Mouse (Mus musculus) CH12F3 (cell line): ENCODE measurements around the gene Col6a1.

Source experiments
- in situ Hi-C: fragments of 300-500 bp; cut with MboI; formaldehyde crosslinking; loops from 2 replicates; pipeline ENCODE4 v1.14.3; 2020; ENCODE audit warnings: low sequenced_read_pairs

Gene Col6a1

DNA sequence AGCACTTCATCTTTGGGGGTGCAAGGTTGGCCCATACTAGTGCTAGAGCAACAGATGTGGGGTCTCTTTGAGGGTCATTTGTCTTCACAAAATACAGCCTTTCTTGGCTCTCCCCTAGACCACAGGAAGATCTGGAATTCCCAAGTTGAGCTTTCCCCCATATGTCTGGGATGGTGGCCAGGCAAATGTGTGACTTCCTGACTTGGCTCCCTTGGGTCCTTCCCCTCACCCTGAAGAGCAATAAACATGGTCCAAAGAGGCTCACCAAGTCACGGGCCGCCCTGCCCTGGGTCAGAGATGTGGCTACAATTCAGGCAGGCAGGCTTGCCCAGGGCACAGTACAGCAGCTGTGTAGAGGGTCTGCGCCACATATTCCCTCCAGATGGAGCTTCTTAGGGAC lies 44.1 kb downstream of the Col6a1 start:
- in situ Hi-C loops: no loop called here

DNA sequence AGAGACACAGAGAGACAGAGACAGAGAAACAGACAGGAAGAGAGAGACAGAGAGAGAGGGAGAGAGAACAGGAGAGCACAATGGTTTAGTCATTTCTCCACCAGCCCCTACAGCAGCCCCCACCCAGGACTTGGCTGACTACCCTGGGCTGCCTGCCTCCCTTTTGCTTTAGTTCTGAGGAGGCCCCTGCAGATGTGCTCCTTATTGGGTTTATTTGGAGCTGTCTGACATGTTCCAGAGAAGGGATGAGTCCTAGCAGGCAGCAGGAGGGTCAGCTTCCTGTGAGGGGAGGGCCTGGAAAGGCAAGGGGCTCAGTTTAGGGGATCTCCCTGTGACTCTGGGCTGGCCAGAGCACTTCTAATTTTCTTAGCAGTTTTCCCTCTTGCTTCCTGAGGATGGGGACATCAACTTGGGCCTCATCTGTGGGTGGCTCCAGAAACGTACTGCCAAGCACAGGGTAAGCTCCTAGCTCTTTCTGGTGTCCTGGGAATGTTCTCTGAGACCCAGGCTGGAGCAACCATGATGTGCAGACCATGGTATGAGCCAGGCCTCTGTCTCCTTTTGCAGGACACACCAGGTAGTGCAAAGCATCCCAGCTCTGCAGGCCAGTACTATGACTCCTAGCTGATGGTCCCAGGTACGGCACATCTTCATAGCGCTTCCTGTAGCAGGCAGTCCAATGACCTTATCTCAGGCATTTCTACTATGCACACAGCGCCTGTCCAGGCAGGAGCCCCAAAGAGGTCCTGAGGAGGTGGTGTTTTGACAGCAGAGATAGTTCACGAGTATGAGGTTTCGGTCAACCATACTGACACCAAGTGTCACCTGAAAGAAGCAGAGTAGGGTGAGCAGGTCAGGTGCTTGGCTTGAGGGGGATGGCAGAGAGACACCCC lies 45.0 kb downstream of the Col6a1 start:
- in situ Hi-C loops: no loop called here

GRCm38 (mm10) chr10:76678122-76678521 lies 47.8 kb downstream of the Col6a1 start:
- in situ Hi-C loops: no loop called here

- in situ Hi-C loops: no loop called here
These were observed 50.7 kb downstream of the Col6a1 start for GRCm38 (mm10) chr10:76675268-76675667.

GRCm38 (mm10) chr10:76674581-76674980 lies 51.4 kb downstream of the Col6a1 start:
- in situ Hi-C loops: no loop called here

- in situ Hi-C loops: no loop called here
These were observed 54.0 kb downstream of the Col6a1 start for GRCm38 (mm10) chr10:76671939-76672338.

GRCm38 (mm10) chr10:76668947-76669284 lies 57.1 kb downstream of the Col6a1 start:
- in situ Hi-C loops: no loop called here

- in situ Hi-C loops: no loop called here
These were observed 57.6 kb downstream of the Col6a1 start for GRCm38 (mm10) chr10:76668261-76668946.

DNA sequence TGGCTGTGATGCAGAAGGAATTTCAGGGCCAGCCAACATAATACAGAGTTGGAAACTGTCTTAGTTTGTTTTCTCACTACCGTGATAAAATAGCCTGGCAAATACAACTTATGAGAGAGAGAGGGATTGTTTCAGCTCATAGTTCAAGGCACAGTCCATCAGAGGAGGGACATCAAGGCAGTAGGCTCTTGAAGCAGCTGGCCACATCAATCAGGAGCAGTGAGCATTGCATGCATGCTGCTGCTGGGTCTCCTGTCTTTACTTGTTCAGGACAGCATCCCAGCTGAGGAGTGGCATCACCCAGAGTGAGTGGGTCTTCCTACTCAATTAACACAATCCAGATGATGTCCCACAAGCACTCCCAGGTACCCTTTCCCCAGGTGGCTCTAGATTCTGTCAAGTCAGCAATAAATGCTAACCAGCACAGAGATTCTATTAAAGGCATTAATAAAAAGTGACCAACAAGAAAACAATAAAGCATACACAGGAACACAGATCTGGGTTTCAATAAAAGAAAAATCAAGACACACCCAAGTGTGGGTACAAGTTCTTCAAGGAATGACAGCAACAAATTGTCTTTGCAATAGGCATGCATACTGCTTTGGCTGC lies 58.7 kb downstream of the Col6a1 start:
- in situ Hi-C loops: no loop called here

DNA sequence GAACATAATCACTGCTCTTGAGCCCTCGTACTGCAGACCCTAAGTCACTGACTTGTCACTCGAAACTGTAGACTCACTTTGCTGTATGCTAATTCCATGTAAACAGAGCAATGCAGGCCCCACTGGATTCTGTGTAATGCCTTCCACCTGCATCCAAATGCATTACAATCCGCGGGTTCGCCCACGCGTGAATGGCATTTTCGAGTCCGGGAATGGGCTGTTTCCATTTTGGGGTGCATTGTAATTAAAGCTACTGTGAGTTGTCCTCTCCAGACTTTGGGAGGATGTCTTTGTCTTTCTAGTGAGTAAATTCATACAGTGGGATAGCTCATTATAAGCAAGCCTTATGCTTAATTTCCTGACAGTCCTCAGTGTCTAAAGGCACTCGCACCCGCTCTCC lies 60.4 kb downstream of the Col6a1 start:
- in situ Hi-C loops: no loop called here

DNA sequence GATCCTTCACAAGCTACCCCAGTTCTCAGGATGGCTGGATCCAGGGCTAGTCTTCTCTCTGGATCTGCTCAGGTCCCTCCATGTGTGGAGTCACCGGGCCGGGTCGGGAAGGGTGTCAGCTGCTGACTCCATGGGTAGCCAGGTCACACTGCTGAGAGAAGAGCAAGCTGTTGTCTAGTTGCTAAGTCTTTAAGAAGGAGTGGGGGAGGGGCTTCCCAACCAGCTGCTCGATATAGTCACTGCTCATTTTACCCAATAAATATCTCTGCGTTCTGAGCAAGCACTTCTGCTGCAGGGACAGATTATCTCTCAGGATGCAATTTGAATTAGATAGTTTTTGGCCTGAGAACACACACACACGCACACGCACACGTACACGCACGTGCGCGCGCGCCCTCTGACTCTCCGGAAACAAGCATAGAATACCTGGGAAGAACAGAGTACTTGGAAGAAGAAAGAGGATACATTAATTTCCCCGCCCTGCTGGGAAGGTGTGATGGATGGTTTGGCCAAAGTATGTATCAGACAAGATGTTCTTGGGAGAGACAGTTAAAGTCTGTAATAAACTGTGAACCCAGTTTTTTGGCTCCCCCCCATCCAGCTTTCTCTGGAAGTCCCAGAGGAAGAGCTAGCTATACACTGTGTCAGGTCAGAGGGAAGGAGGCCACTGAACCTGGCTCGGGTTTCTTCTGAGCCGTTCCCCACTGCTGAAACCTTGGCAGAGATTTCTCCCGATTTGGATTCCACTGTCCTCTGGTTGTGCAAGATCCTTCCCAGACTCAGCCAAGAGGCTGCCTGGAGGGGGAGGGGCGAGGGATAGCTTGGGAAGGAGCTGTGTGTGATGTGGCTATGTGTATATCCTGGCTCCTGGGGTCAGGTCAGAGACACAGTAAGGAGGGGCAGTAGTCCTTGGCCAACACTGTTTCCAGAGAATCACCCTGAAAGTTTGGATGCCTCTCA lies 61.5 kb downstream of the Col6a1 start:
- in situ Hi-C loops: no loop called here
